In the genomic region with DNA sequence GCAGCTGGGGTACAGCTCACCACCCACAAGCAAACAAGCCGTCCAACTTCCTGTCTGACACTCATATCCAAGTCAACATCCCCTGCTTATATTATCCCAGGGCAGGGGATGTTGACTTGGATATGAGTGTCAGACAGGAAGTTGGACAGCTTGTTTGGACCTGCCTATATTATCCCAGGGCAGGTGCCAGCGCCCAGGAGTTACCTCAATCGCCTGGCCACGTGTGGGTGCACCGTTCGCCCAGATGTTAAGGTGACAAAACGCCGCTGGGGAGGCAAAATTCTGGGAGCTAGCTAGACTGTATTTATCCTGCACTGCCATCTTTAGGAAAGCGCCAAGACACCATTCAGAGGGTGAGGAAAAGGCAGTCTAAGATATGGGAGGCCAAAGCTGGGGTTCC, we compare ENCODE assay signal across 27 mouse cellular contexts. TPM values are rescaled to one million over a fixed set of nuclear protein-coding genes. Genes with fewer than 3 reads are reported as not detected.
A peak's percentile ranks its signal among the peaks of the same experiment; 100 is the strongest.
DNase-seq lines count a peak whose midpoint lies in the region; ATAC-seq and TF ChIP-seq lines count a peak whose summit lies in the region.
"Had no signal": no experiment of that assay in that cellular context is flagged by ENCODE, and none has a peak within 500 bp of the region (broad histone marks: within the 10 kb centered on the region; RNA-seq: fewer than 3 reads in every experiment).

No protein-coding gene starts in this region.

- no peak for TF ChIP-seq CTCF in lung, adult 2 months (IDR thresholded peaks at IDR 0.05; ENCODE audit: insufficient read depth, low read length)

- H3K27ac ChIP-seq in forebrain, embryonic 11.5 days (ENCODE audit: low read depth, low read length): no peak overlapping the region
- H3K27ac ChIP-seq in forebrain, embryonic 13.5 days: no peak overlapping the region
- H3K27ac ChIP-seq in lung, embryonic 15.5 days: no peak overlapping the region
- H3K27ac ChIP-seq in stomach, embryonic 16.5 days (ENCODE audit: low read length): no peak overlapping the region
- no peak overlapping the region for H3K27ac ChIP-seq in hindbrain, embryonic 16.5 days (ENCODE audit: low read depth, low read length)
- H3K27ac ChIP-seq: heart, adult 2 months; hindbrain, postnatal 0 days; intestine, embryonic 15.5 days; limb, embryonic 10.5 days; limb, embryonic 15.5 days; liver, embryonic 13.5 days had no signal

- no peaks in the 10 kb centered on the region for H3K4me1 ChIP-seq in forebrain, embryonic 11.5 days (replicated peaks; ENCODE audit: control insufficient read depth, insufficient read depth, low read length)
- peaks cover 9% of the 10 kb centered on the region for H3K4me1 ChIP-seq in forebrain, embryonic 13.5 days
- H3K4me1 ChIP-seq in lung, embryonic 15.5 days: peaks cover 32% of the 10 kb centered on the region
- H3K4me1 ChIP-seq in lung, adult 2 months (ENCODE audit: control insufficient read depth, insufficient read depth, low read length): peaks cover 3% of the 10 kb centered on the region
- H3K4me1 ChIP-seq in stomach, embryonic 16.5 days (ENCODE audit: control insufficient read depth, insufficient read depth, low read length): peaks cover 6% of the 10 kb centered on the region
- peaks cover 3% of the 10 kb centered on the region; the same call in 1 of the 2 replicates for H3K4me1 ChIP-seq in hindbrain, embryonic 16.5 days (ENCODE audit: control insufficient read depth, insufficient read depth, low read depth, low read length)

- peaks cover 11% of the 10 kb centered on the region for H3K27me3 ChIP-seq in forebrain, embryonic 11.5 days (ENCODE audit: control insufficient read depth, insufficient read depth, low read length)
- H3K27me3 ChIP-seq in forebrain, embryonic 13.5 days: peaks cover 48% of the 10 kb centered on the region
- peaks cover 40% of the 10 kb centered on the region for H3K27me3 ChIP-seq in lung, embryonic 15.5 days
- peaks cover 3% of the 10 kb centered on the region for H3K27me3 ChIP-seq in stomach, embryonic 16.5 days (ENCODE audit: control insufficient read depth, insufficient read depth, low read length)
- H3K27me3 ChIP-seq in hindbrain, embryonic 16.5 days (replicated peaks; ENCODE audit: control insufficient read depth, insufficient read depth, low read length): peaks cover 4% of the 10 kb centered on the region
- H3K27me3 ChIP-seq: Patski had no signal

- ATAC-seq in forebrain, embryonic 11.5 days (replicated peaks; ENCODE audit: low FRiP score): no peak
- no peak for ATAC-seq in forebrain, embryonic 13.5 days
- ATAC-seq in lung, embryonic 15.5 days (ENCODE audit: borderline replicate concordance, extremely low read depth, low FRiP score, low TSS enrichment): 0 out of 2 replicates have a peak, but pooled peaks have one; percentile 6
- peak; percentile 35; the same call in 1 of the 2 replicates for ATAC-seq in stomach, embryonic 16.5 days (ENCODE audit: insufficient read depth, low FRiP score)
- ATAC-seq in hindbrain, embryonic 16.5 days: no peak
- ATAC-seq: forebrain, embryonic 14.5 days; hindbrain, postnatal 0 days; midbrain, embryonic 16.5 days had no signal

- no peaks in the 10 kb centered on the region for H3K36me3 ChIP-seq in forebrain, embryonic 11.5 days (ENCODE audit: control insufficient read depth, insufficient read depth, low read length)
- no peaks in the 10 kb centered on the region for H3K36me3 ChIP-seq in forebrain, embryonic 13.5 days (ENCODE audit: poor library complexity, severe bottlenecking)
- H3K36me3 ChIP-seq in lung, embryonic 15.5 days: no peaks in the 10 kb centered on the region
- H3K36me3 ChIP-seq in stomach, embryonic 16.5 days (ENCODE audit: control insufficient read depth, insufficient read depth, low read length): no peaks in the 10 kb centered on the region
- no peaks in the 10 kb centered on the region for H3K36me3 ChIP-seq in hindbrain, embryonic 16.5 days (ENCODE audit: control insufficient read depth, insufficient read depth, low read length)
- H3K36me3 ChIP-seq: intestine, embryonic 15.5 days; limb, embryonic 10.5 days; liver, embryonic 13.5 days had no signal

- no peak overlapping the region for H3K4me2 ChIP-seq in forebrain, embryonic 11.5 days (ENCODE audit: low read depth, low read length, severe bottlenecking)
- H3K4me2 ChIP-seq in forebrain, embryonic 13.5 days: no peak overlapping the region
- H3K4me2 ChIP-seq in lung, embryonic 15.5 days: no peak overlapping the region
- H3K4me2 ChIP-seq in stomach, embryonic 16.5 days (ENCODE audit: low read depth, low read length): no peak overlapping the region
- no peak overlapping the region for H3K4me2 ChIP-seq in hindbrain, embryonic 16.5 days (ENCODE audit: low read length)
- H3K4me2 ChIP-seq: intestine, embryonic 15.5 days; limb, embryonic 15.5 days; liver, embryonic 13.5 days; midbrain, embryonic 11.5 days had no signal

- no peak overlapping the region for H3K4me3 ChIP-seq in forebrain, embryonic 11.5 days (ENCODE audit: low read depth, low read length)
- H3K4me3 ChIP-seq in forebrain, embryonic 13.5 days: no peak overlapping the region
- no peak overlapping the region for H3K4me3 ChIP-seq in lung, embryonic 15.5 days
- H3K4me3 ChIP-seq in lung, adult 2 months (replicated peaks; ENCODE audit: extremely low read depth, low read depth, low read length): no peak overlapping the region
- no peak overlapping the region for H3K4me3 ChIP-seq in stomach, embryonic 16.5 days (replicated peaks; ENCODE audit: low read length)
- H3K4me3 ChIP-seq in hindbrain, embryonic 16.5 days (ENCODE audit: low read length): no peak overlapping the region
- H3K4me3 ChIP-seq: erythroblast, embryonic 14.5 days; heart, adult 2 months; intestine, embryonic 15.5 days; limb, embryonic 10.5 days; limb, embryonic 15.5 days; liver, embryonic 13.5 days had no signal

- no peaks in the 10 kb centered on the region for H3K9me3 ChIP-seq in forebrain, embryonic 11.5 days (ENCODE audit: control insufficient read depth, low read length)
- H3K9me3 ChIP-seq in forebrain, embryonic 13.5 days (replicated peaks): no peaks in the 10 kb centered on the region
- no peaks in the 10 kb centered on the region for H3K9me3 ChIP-seq in lung, embryonic 15.5 days
- no peaks in the 10 kb centered on the region for H3K9me3 ChIP-seq in stomach, embryonic 16.5 days (replicated peaks; ENCODE audit: control insufficient read depth, low read length)
- no peaks in the 10 kb centered on the region for H3K9me3 ChIP-seq in hindbrain, embryonic 16.5 days (ENCODE audit: control insufficient read depth, low read length)
- H3K9me3 ChIP-seq: intestine, embryonic 15.5 days; limb, embryonic 10.5 days; limb, embryonic 15.5 days; liver, embryonic 13.5 days had no signal

- no peak overlapping the region for H3K9ac ChIP-seq in forebrain, embryonic 11.5 days (ENCODE audit: low read length)
- H3K9ac ChIP-seq in forebrain, embryonic 13.5 days: no peak overlapping the region
- H3K9ac ChIP-seq in lung, embryonic 15.5 days: no peak overlapping the region
- no peak overlapping the region for H3K9ac ChIP-seq in stomach, embryonic 16.5 days (ENCODE audit: low read length)
- H3K9ac ChIP-seq in hindbrain, embryonic 16.5 days (ENCODE audit: low read depth, low read length): no peak overlapping the region
- H3K9ac ChIP-seq: intestine, embryonic 15.5 days; limb, embryonic 15.5 days; liver, embryonic 13.5 days had no signal

- TF ChIP-seq POLR2A in lung, adult 2 months (IDR thresholded peaks at IDR 0.05; ENCODE audit: borderline replicate concordance, extremely low read depth, low read depth, low read length): no peak

- WGBS in forebrain, embryonic 11.5 days: 91% methylated on average over 9 of the region's 9 CpGs
- 90% methylated on average over 9 of the region's 9 CpGs for WGBS in forebrain, embryonic 13.5 days
- 25% methylated on average over 9 of the region's 9 CpGs for WGBS in lung, embryonic 15.5 days
- WGBS in lung, adult 2 months: 37% methylated on average over 9 of the region's 9 CpGs
- WGBS in stomach, embryonic 16.5 days: 61% methylated on average over 9 of the region's 9 CpGs
- WGBS in hindbrain, embryonic 16.5 days: 87% methylated on average over 9 of the region's 9 CpGs

- DNase-seq in forebrain, embryonic 11.5 days (ENCODE audit: low spot score): peak; percentile 44
- no peak for DNase-seq in lung, adult 2 months
- peak; percentile 42 for DNase-seq in fat pad, adult 2 months (ENCODE audit: extremely low read depth, low read depth, low spot score)
- DNase-seq: adrenal gland, postnatal 25 days; cerebellum, adult 11-12 months; cerebellum, postnatal 14 days; gastrocnemius, postnatal 14 days; heart, adult 2 months; heart, postnatal 14 days; kidney, adult 9 months; kidney, postnatal 10 days; liver, embryonic 13.5 days; right cerebral cortex, postnatal 25 days; thymus, postnatal 4 days had no signal

RNA-seq across cellular contexts. Expression of a gene that starts 43.8 kb away (rescaled TPM):
- polyA plus RNA-seq in forebrain, embryonic 11.5 days (2014; fragmentation: Nextera tagmentation; extraction: Ambion mirVana): 133 and 135 TPM in 2 replicates
- polyA plus RNA-seq in forebrain, embryonic 13.5 days (2015; fragmentation: Nextera tagmentation; extraction: Ambion mirVana): 85.5 and 89.6 TPM in 2 replicates
- 112 and 113 TPM in 2 replicates for polyA plus RNA-seq in lung, embryonic 15.5 days (2015; fragmentation: Nextera tagmentation; extraction: Ambion mirVana)
- 19.3 and 28.7 TPM in 2 replicates for polyA plus RNA-seq in lung, adult 2 months (2012; rRNA removed)
- 108 and 114 TPM in 2 replicates for polyA plus RNA-seq in stomach, embryonic 16.5 days (2015; fragmentation: Nextera tagmentation; extraction: Ambion mirVana)
- polyA plus RNA-seq in hindbrain, embryonic 16.5 days (2015; fragmentation: Nextera tagmentation; extraction: Ambion mirVana): 73.8 and 77.7 TPM in 2 replicates

RNA-seq across cellular contexts. Expression of a gene that starts 44.6 kb away (rescaled TPM):
- polyA plus RNA-seq in forebrain, embryonic 11.5 days (2014; fragmentation: Nextera tagmentation; extraction: Ambion mirVana): 8.7 and 9.6 TPM in 2 replicates
- polyA plus RNA-seq in forebrain, embryonic 13.5 days (2015; fragmentation: Nextera tagmentation; extraction: Ambion mirVana): 7.3 and 7.5 TPM in 2 replicates
- polyA plus RNA-seq in lung, embryonic 15.5 days (2015; fragmentation: Nextera tagmentation; extraction: Ambion mirVana): 5.3 and 5.7 TPM in 2 replicates
- 12.0 and 12.5 TPM in 2 replicates for polyA plus RNA-seq in lung, adult 2 months (2012; rRNA removed)
- 4.3 and 4.8 TPM in 2 replicates for polyA plus RNA-seq in stomach, embryonic 16.5 days (2015; fragmentation: Nextera tagmentation; extraction: Ambion mirVana)
- polyA plus RNA-seq in hindbrain, embryonic 16.5 days (2015; fragmentation: Nextera tagmentation; extraction: Ambion mirVana): 5.7 and 6.4 TPM in 2 replicates

Comparison
In these comparisons a context has a peak if more than half of its experiments do, and no peak if none do; other contexts are left out.
1. ATAC-seq: peak in lung, embryonic 15.5 days (single experiment) and stomach, embryonic 16.5 days (single experiment); none in forebrain, embryonic 11.5 days (single experiment), forebrain, embryonic 13.5 days (single experiment) and hindbrain, embryonic 16.5 days (single experiment).